Mouse (Mus musculus): ENCODE measurements around the gene Tpp2. TPM values are rescaled to one million over a fixed set of nuclear protein-coding genes. Genes with fewer than 3 reads are reported as not detected.
A peak's percentile ranks its signal among the peaks of the same experiment; 100 is the strongest.

The Tpp2 gene
- total and polyA plus RNA-seq, 3 experiments, result 6.3 to 45.1 (median 44.3) TPM

DNA sequence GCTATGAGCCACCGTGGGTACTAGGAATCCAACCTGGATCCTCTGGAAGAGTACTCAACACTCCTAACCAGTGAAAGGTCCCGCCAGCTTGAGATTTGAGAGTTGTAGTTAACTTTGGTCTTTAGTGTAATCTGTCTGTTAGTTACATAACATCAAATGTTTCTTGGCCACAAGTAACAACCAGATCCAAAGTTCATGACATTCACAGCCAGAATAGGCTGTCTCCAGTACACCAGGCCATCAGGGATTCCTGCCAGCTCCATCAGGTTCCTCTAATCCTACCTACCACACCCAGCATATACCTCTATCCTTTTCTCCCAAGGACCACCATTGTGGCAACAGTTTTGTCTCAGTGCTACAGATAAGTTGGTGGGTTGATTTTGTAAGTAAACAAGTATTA lies 82.1 kb downstream of the Tpp2 start:
- no peak for DNase-seq

- no peak for DNase-seq
Measured at GRCm38 (mm10) chr1:44019934-44020333, 86.5 kb downstream of the Tpp2 start, which contains the start of gene Mettl21c. Mettl21c (minus strand) TSS chr1:44020034.

GRCm38 (mm10) chr1:44022656-44023055 lies 89.2 kb downstream of the Tpp2 start:
- DNase-seq, result no peak

DNA sequence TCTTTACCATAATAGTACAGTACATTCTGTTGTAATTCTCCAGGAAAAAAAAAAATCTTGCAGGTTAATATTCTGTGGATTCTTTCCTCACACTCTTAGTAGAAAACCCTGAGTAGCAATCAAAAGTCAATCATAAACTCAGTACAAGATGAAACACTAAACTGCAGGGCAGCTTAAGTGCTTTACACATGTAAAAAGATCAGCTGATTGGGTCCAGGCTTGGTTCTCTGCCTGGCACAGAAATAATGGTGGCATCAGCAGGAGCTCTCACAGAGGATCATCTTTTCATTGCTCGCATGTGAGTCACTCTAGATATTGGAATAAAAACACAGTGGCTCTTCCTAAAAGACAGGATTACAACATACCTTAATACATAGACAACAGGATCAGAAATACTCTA lies 94.2 kb downstream of the Tpp2 start:
- peak; percentile 16 for DNase-seq

DNA sequence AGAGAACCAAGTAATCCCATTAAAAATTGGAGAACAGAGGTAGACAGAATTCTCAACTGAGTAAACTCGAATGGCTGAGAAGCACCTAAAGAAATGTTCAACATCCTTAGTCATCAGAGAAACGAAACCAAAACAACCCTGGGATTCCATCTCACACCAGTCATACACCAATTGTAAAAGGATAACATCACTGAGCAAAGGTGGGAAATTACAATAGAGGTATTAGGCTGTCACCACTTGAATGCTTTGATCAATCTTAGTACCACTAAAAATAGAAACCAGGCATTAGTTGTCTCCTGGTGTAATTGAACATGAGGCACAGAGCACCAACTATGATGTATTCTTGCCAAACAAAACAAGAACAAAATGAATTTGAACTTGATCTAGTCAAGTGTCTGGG lies 98.8 kb downstream of the Tpp2 start:
- DNase-seq, result no peak

GRCm38 (mm10) chr1:44032948-44033347 lies 99.5 kb downstream of the Tpp2 start:
- DNase-seq, result no peak

- peak; percentile 59 for DNase-seq
Measured at GRCm38 (mm10) chr1:44041797-44042554, 108.5 kb downstream of the Tpp2 start.

- DNase-seq, result no peak
Measured at GRCm38 (mm10) chr1:44042555-44042915, 109.1 kb downstream of the Tpp2 start.

DNA sequence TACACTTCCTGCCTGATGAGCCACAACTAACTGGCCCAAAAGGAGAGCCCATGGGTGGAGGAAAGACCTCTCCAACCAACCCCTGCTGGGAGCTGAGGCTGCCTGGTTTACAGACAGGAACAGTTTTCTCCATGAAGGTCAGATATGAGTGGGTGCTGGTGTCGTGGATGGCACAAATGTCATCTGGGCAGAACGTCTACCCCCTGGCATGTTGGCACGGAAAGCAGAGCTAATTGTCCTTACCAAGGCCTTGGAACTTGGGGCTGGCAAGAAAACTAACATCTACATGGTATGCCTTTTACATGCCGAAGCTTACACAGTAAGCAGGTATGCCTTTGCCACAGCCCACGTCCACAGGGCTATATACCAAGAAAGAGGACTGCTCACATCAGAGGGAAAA lies 112.2 kb downstream of the Tpp2 start:
- peak; percentile 54 for DNase-seq

DNA sequence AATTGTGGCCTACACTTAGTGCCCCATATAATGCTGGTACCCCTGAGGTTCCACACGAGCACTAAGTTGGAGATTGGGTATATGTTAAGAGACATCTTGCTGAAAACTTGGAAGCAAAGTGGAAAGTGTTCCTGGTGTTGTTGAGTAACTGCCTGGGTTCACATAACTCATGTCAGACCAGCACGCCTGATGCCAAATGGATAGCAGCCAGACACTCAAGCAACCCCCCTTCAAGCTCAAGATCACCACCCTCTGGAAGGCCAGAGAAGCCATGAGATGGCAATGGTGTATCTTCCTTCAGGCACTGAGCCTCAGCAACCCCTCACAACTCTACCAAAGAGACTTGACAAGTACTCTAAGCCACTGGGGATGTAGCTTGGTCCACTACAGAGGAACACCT lies 113.1 kb downstream of the Tpp2 start:
- DNase-seq, result peak; percentile 78

Small RNAs within 50 kb of the gene (microRNA-seq; reads per million reads assigned to microRNA genes)
- 0 reads per million in 2 experiments for gene Gm24180

Other genes with a start within 250 kb of the Tpp2 start
- 100 to 1,000 TPM; 179 to 264 TPM for gene 1500015O10Rik, start 203.0 kb upstream of the Tpp2 start, total RNA-seq (2021)
- 38.0 and 44.3 TPM in 2 replicates for gene 1500015O10Rik, start 203.0 kb upstream of the Tpp2 start, polyA plus RNA-seq (2012; rRNA removed)
- gene Uxs1, start 105.8 kb upstream of the Tpp2 start, total RNA-seq (2021), result 10 to 100 TPM; 48.4 to 65.3 TPM
- 18.1 and 27.4 TPM in 2 replicates for gene Uxs1, start 105.8 kb upstream of the Tpp2 start, polyA plus RNA-seq (2012; rRNA removed)
- not detected for gene Mettl21c, start 86.4 kb downstream of the Tpp2 start, total RNA-seq (2021)
- gene Mettl21c, start 86.4 kb downstream of the Tpp2 start, polyA plus RNA-seq (2012; rRNA removed), result 0.04 TPM in 1 of 2 replicates, not detected in the other
- under 1 TPM in 1 of 2 experiments, not detected in 1; 0.12 TPM for gene Gm8251, start 128.3 kb downstream of the Tpp2 start, total RNA-seq (2021)
- gene Gm8251, start 128.3 kb downstream of the Tpp2 start, polyA plus RNA-seq (2012; rRNA removed), result not detected in 2 replicates
- 10 to 100 TPM in 1 of 2 experiments, 1 to 10 TPM in 1; 9.3 to 11.5 TPM for gene Tex30, start 168.8 kb downstream of the Tpp2 start, total RNA-seq (2021)
- 1.2 and 1.4 TPM in 2 replicates for gene Tex30, start 168.8 kb downstream of the Tpp2 start, polyA plus RNA-seq (2012; rRNA removed)
- 10 to 100 TPM; 15.3 to 17.9 TPM for gene Kdelc1, start 185.2 kb downstream of the Tpp2 start, total RNA-seq (2021)
- gene Kdelc1, start 185.2 kb downstream of the Tpp2 start, polyA plus RNA-seq (2012; rRNA removed), result 23.2 and 31.7 TPM in 2 replicates
- gene Bivm, start 185.3 kb downstream of the Tpp2 start, total RNA-seq (2021), result 10 to 100 TPM; 13.3 to 19.4 TPM
- gene Bivm, start 185.3 kb downstream of the Tpp2 start, polyA plus RNA-seq (2012; rRNA removed), result 3.4 and 9.2 TPM in 2 replicates
- gene Ercc5, start 214.1 kb downstream of the Tpp2 start, total RNA-seq (2021), result 10 to 100 TPM; 17.5 to 23.9 TPM
- gene Ercc5, start 214.1 kb downstream of the Tpp2 start, polyA plus RNA-seq (2012; rRNA removed), result 2.6 and 3.5 TPM in 2 replicates